Mouse (Mus musculus): ENCODE measurements at regions not wholly inside any gene's neighbourhood (a gene's known extent, or its start where the extent isn't known, plus 50 kb on each side); places are given as distances from the start of the nearest gene placed in this dataset.

DNA sequence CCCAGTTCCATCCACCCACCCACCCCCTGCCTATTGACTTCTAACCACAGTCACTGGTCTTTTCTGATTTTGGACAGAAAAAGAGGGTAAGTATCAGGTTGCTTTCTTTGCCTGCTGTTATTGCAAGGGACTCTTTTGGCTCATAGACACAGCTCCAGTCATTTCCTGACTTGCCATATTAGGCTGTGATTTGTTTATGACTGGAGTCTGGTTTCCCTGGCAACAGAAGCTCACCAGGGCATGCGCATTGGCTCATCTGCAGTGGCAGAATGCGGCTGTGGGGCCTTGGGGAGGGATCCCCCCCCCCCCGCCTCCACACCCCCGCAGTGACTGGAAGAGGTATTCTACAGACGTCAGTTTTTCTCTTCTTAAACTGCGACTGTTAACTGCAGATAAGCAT is 65.9 kb downstream of the Cdr1 start:
- Histone ChIP-seq H3K27me3 (no peaks in the 10 kb centered on the region), H3K9ac (no peak overlapping the region), H3K4me1 (no peaks in the 10 kb centered on the region), H3K4me3 (replicated peaks) (no peak overlapping the region), H3K36me3 (replicated peaks) (no peaks in the 10 kb centered on the region), H3K4me2 (no peak overlapping the region), H3K9me3 (no peaks in the 10 kb centered on the region), H3K27ac (no peak overlapping the region)
- WGBS, result 44% methylated on average over 6 of the region's 6 CpGs
- no peak for ATAC-seq (ENCODE audit: low FRiP score)

DNA sequence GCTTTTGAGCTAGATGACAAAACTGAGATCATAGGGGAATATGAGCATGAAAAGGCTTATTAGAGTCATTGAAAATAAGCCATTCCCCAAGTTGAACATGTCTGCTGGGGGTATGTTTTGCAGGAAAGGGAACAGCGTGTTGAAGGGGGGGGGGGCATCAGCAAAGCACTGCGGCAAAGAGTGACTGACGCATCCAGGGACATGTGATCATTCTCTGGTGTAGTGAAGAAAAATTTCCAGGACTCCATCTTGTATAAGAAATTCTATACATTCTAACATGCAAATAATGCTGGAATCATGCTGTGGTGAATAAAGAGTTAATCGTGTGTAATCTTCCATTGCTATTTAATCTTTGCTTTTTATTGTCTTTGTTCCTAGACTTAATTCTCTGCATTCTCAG is 68.0 kb downstream of the Cdr1 start:
- H3K27ac ChIP-seq, result no peak overlapping the region
- H3K4me3 ChIP-seq (replicated peaks), result 0 out of 2 replicates have a peak overlapping the region, but pooled peaks have one; percentile 35
- H3K4me2 ChIP-seq, result peak overlapping the region; percentile 31
- WGBS, result 52% methylated on average over 4 of the region's 4 CpGs
- no peaks in the 10 kb centered on the region for H3K9me3 ChIP-seq
- no peaks in the 10 kb centered on the region for H3K4me1 ChIP-seq
- H3K9ac ChIP-seq, result no peak overlapping the region
- H3K36me3 ChIP-seq (replicated peaks), result no peaks in the 10 kb centered on the region
- no peaks in the 10 kb centered on the region for H3K27me3 ChIP-seq
- ATAC-seq (ENCODE audit: low FRiP score), result no peak

DNA sequence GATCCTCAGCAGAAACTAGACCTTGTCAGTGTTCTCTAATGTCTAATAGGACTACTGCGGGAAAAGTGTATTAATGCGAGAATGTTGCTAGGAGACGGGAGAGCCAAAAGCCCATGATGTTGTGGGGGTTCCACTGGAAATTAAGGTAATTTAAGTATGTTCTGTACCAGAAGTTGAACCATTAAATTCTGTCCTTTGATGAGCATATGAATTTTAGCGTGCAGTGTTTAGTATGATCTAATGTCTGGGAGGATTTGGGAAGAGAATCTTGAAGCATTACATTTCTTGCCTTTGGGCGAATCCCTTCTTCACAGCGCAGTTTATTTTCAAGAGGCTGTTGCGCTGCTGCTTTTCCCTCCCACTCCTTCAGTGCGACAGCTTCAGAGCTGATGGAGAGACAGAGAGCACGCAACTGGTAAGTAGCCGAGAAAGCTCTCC is 69.3 kb downstream of the Cdr1 start:
- Histone ChIP-seq H3K4me2 (peak overlapping the region; percentile 42), H3K27ac (no peak overlapping the region), H3K4me1 (no peaks in the 10 kb centered on the region), H3K27me3 (no peaks in the 10 kb centered on the region), H3K9ac (no peak overlapping the region), H3K4me3 (replicated peaks) (peak overlapping the region; percentile 35), H3K9me3 (no peaks in the 10 kb centered on the region), H3K36me3 (replicated peaks) (no peaks in the 10 kb centered on the region)
- WGBS, result 21% methylated on average over 10 of the region's 10 CpGs
- peak; percentile 85 for ATAC-seq (ENCODE audit: low FRiP score)

All from forebrain, embryonic 12.5 days (tissue).